Mouse (Mus musculus): Measurements from ENCODE around the gene Mrvi1. TPM values are rescaled to one million over a fixed set of nuclear protein-coding genes. Genes with fewer than 3 reads are reported as not detected.

The Mrvi1 gene
- polyA plus RNA-seq, 1 experiment: 2.6 TPM

- Histone ChIP-seq H3K4me1 (ENCODE audit: control insufficient read depth, insufficient read depth, low read length) (no peaks in the 10 kb centered on the region), H3K4me3 (ENCODE audit: insufficient read depth, low read length) (no peak overlapping the region), H3K27ac (ENCODE audit: insufficient read depth, low read length) (no peak overlapping the region)
- TF ChIP-seq POLR2A (IDR thresholded peaks at IDR 0.05; ENCODE audit: extremely low read depth, insufficient read depth, low read length): no peak
- TF ChIP-seq CTCF (IDR thresholded peaks at IDR 0.05; ENCODE audit: extremely low read depth, insufficient read depth, low read length): no peak
Observed at GRCm38 (mm10) chr7:110947616-110948015, 34.6 kb downstream of the Mrvi1 start.

GRCm38 (mm10) chr7:110946731-110947130 lies 35.5 kb downstream of the Mrvi1 start:
- Histone ChIP-seq H3K4me1 (ENCODE audit: control insufficient read depth, insufficient read depth, low read length) (peaks cover under 1% of the 10 kb centered on the region; the same call in 1 of the 2 replicates), H3K4me3 (ENCODE audit: insufficient read depth, low read length) (no peak overlapping the region), H3K27ac (ENCODE audit: insufficient read depth, low read length) (no peak overlapping the region)
- no peak for TF ChIP-seq CTCF (IDR thresholded peaks at IDR 0.05; ENCODE audit: extremely low read depth, insufficient read depth, low read length)
- no peak for TF ChIP-seq POLR2A (IDR thresholded peaks at IDR 0.05; ENCODE audit: extremely low read depth, insufficient read depth, low read length)

GRCm38 (mm10) chr7:110944321-110944720 lies 37.9 kb downstream of the Mrvi1 start:
- no peak overlapping the region for H3K27ac ChIP-seq (ENCODE audit: insufficient read depth, low read length)
- no peak for TF ChIP-seq CTCF (IDR thresholded peaks at IDR 0.05; ENCODE audit: extremely low read depth, insufficient read depth, low read length)
- no peak for TF ChIP-seq POLR2A (IDR thresholded peaks at IDR 0.05; ENCODE audit: extremely low read depth, insufficient read depth, low read length)
- H3K4me1 ChIP-seq (ENCODE audit: control insufficient read depth, insufficient read depth, low read length): peaks cover 4% of the 10 kb centered on the region
- no peak overlapping the region for H3K4me3 ChIP-seq (ENCODE audit: insufficient read depth, low read length)

GRCm38 (mm10) chr7:110941701-110942530 lies 40.3 kb downstream of the Mrvi1 start:
- Histone ChIP-seq H3K27ac (ENCODE audit: insufficient read depth, low read length) (no peak overlapping the region), H3K4me1 (ENCODE audit: control insufficient read depth, insufficient read depth, low read length) (peaks cover 4% of the 10 kb centered on the region), H3K4me3 (ENCODE audit: insufficient read depth, low read length) (no peak overlapping the region)
- no peak for TF ChIP-seq CTCF (IDR thresholded peaks at IDR 0.05; ENCODE audit: extremely low read depth, insufficient read depth, low read length)
- no peak for TF ChIP-seq POLR2A (IDR thresholded peaks at IDR 0.05; ENCODE audit: extremely low read depth, insufficient read depth, low read length)

GRCm38 (mm10) chr7:110941116-110941521 lies 41.1 kb downstream of the Mrvi1 start:
- Histone ChIP-seq H3K27ac (ENCODE audit: insufficient read depth, low read length) (no peak overlapping the region), H3K4me3 (ENCODE audit: insufficient read depth, low read length) (no peak overlapping the region), H3K4me1 (ENCODE audit: control insufficient read depth, insufficient read depth, low read length) (peaks cover 4% of the 10 kb centered on the region)
- TF ChIP-seq CTCF (IDR thresholded peaks at IDR 0.05; ENCODE audit: extremely low read depth, insufficient read depth, low read length): no peak
- no peak for TF ChIP-seq POLR2A (IDR thresholded peaks at IDR 0.05; ENCODE audit: extremely low read depth, insufficient read depth, low read length)

GRCm38 (mm10) chr7:110935815-110936762 lies 46.2 kb downstream of the Mrvi1 start:
- peaks cover under 1% of the 10 kb centered on the region; the same call in 1 of the 2 replicates for H3K4me1 ChIP-seq (ENCODE audit: control insufficient read depth, insufficient read depth, low read length)
- TF ChIP-seq CTCF (IDR thresholded peaks at IDR 0.05; ENCODE audit: extremely low read depth, insufficient read depth, low read length) (no peak), POLR2A (IDR thresholded peaks at IDR 0.05; ENCODE audit: extremely low read depth, insufficient read depth, low read length) (no peak)
- H3K27ac ChIP-seq (ENCODE audit: insufficient read depth, low read length): no peak overlapping the region
- H3K4me3 ChIP-seq (ENCODE audit: insufficient read depth, low read length): no peak overlapping the region

- Histone ChIP-seq H3K27ac (ENCODE audit: insufficient read depth, low read length) (no peak overlapping the region), H3K4me1 (ENCODE audit: control insufficient read depth, insufficient read depth, low read length) (no peaks in the 10 kb centered on the region), H3K4me3 (ENCODE audit: insufficient read depth, low read length) (no peak overlapping the region)
- TF ChIP-seq CTCF (IDR thresholded peaks at IDR 0.05; ENCODE audit: extremely low read depth, insufficient read depth, low read length): no peak
- no peak for TF ChIP-seq POLR2A (IDR thresholded peaks at IDR 0.05; ENCODE audit: extremely low read depth, insufficient read depth, low read length)
Observed at GRCm38 (mm10) chr7:110933999-110934398, 48.3 kb downstream of the Mrvi1 start.

GRCm38 (mm10) chr7:110933329-110933728 lies 48.9 kb downstream of the Mrvi1 start:
- H3K4me3 ChIP-seq (ENCODE audit: insufficient read depth, low read length): no peak overlapping the region
- H3K27ac ChIP-seq (ENCODE audit: insufficient read depth, low read length): no peak overlapping the region
- H3K4me1 ChIP-seq (ENCODE audit: control insufficient read depth, insufficient read depth, low read length): no peaks in the 10 kb centered on the region
- no peak for TF ChIP-seq CTCF (IDR thresholded peaks at IDR 0.05; ENCODE audit: extremely low read depth, insufficient read depth, low read length)
- TF ChIP-seq POLR2A (IDR thresholded peaks at IDR 0.05; ENCODE audit: extremely low read depth, insufficient read depth, low read length): no peak

GRCm38 (mm10) chr7:110930118-110930854 lies 52.0 kb downstream of the Mrvi1 start:
- H3K4me1 ChIP-seq (ENCODE audit: control insufficient read depth, insufficient read depth, low read length): no peaks in the 10 kb centered on the region
- H3K27ac ChIP-seq (ENCODE audit: insufficient read depth, low read length): no peak overlapping the region
- H3K4me3 ChIP-seq (ENCODE audit: insufficient read depth, low read length): no peak overlapping the region
- TF ChIP-seq CTCF (IDR thresholded peaks at IDR 0.05; ENCODE audit: extremely low read depth, insufficient read depth, low read length) (peak; percentile 82), POLR2A (IDR thresholded peaks at IDR 0.05; ENCODE audit: extremely low read depth, insufficient read depth, low read length) (no peak)

All from cortical plate, adult 2 months (tissue).